Mouse (Mus musculus): ENCODE results near the gene Itgal.

GRCm38 (mm10) chr7:127255965-127256364, 40.1 kb upstream of the Itgal start:
- TF ChIP-seq CTCF (IDR thresholded peaks at IDR 0.05; ENCODE audit: low read depth, low read length): no peak
- no peak for TF ChIP-seq EP300 (IDR thresholded peaks at IDR 0.05; ENCODE audit: insufficient read depth, low read depth, low read length)
- no peak for TF ChIP-seq POLR2A (IDR thresholded peaks at IDR 0.05; ENCODE audit: insufficient read depth, low read length)

Measured in ES-Bruce4 (cell line).